Mouse (Mus musculus) olfactory bulb, adult 2 months (tissue): ENCODE results near the gene Mical3. TPM values are rescaled to one million over a fixed set of nuclear protein-coding genes. Genes with fewer than 3 reads are reported as not detected.
A peak's percentile ranks its signal among the peaks of the same experiment; 100 is the strongest.

Source experiments
- H3K27ac ChIP-seq: fragments of 200-500 bp; 2 replicates; pipeline ENCODE4 v1.5.1; 2012; ENCODE audit warnings: low read depth, low read length; ENCODE audit not compliant: insufficient read depth
- H3K4me1 ChIP-seq: fragments of 200-500 bp; 2 replicates; pipeline ENCODE4 v1.6.1; 2012; ENCODE audit warnings: low read length; ENCODE audit not compliant: control insufficient read depth, insufficient read depth
- H3K4me3 ChIP-seq: fragments of 200-500 bp; 2 replicates; pipeline ENCODE4 v1.5.1; 2012; ENCODE audit warnings: mild to moderate bottlenecking, low read depth, low read length, moderate library complexity; ENCODE audit not compliant: insufficient read depth
- CTCF ChIP-seq: fragments of 200-500 bp; IDR thresholded peaks from 2 replicates; pipeline ENCODE4 v1.5.1; 2012; ENCODE audit warnings: low read depth, mild to moderate bottlenecking, low read length, moderate library complexity; ENCODE audit not compliant: insufficient read depth
- POLR2A ChIP-seq: fragments of 200-500 bp; IDR thresholded peaks from 2 replicates; pipeline ENCODE4 v1.6.1; 2012; ENCODE audit warnings: mild to moderate bottlenecking, low read depth, low read length, moderate library complexity; ENCODE audit not compliant: insufficient read depth
- WGBS: fragments of 180-500 bp; shearing (Covaris S2); methylation state at CpG from one replicate; pipeline ENCODE4 v1.1.7; 2018; 5-methylcytosine and 5-hydroxymethylcytosine counted together
- polyA plus RNA-seq: library from polyadenylated mRNA; stranded (reverse); fragments of >200 nt; gene quantifications from 2 replicates; pipeline ENCODE4 v1.2.4, GENCODE M21; 2012; ENCODE audit warnings: low replicate concordance; ENCODE audit not compliant: missing spikeins, insufficient read depth, insufficient read length

Mical3 gene
- polyA plus RNA-seq, 1 experiment, result 277 TPM

- Histone ChIP-seq H3K4me1 (no peaks in the 10 kb centered on the region), H3K27ac (no peak overlapping the region), H3K4me3 (no peak overlapping the region)
- WGBS, result 66% methylated on average over 6 of the region's 6 CpGs
- TF ChIP-seq POLR2A (no peak), CTCF (peak; percentile 36; the same call in 1 of the 2 replicates)
Measured at GRCm38 (mm10) chr6:120898188-120898833, 232.5 kb downstream of the Mical3 start.

GRCm38 (mm10) chr6:120894524-120894923 is 236.3 kb downstream of the Mical3 start:
- no peaks in the 10 kb centered on the region for H3K4me1 ChIP-seq
- H3K27ac ChIP-seq, result no peak overlapping the region
- 91% methylated on average over 9 of the region's 9 CpGs for WGBS
- no peak overlapping the region for H3K4me3 ChIP-seq
- no peak for TF ChIP-seq POLR2A
- TF ChIP-seq CTCF, result no peak

DNA sequence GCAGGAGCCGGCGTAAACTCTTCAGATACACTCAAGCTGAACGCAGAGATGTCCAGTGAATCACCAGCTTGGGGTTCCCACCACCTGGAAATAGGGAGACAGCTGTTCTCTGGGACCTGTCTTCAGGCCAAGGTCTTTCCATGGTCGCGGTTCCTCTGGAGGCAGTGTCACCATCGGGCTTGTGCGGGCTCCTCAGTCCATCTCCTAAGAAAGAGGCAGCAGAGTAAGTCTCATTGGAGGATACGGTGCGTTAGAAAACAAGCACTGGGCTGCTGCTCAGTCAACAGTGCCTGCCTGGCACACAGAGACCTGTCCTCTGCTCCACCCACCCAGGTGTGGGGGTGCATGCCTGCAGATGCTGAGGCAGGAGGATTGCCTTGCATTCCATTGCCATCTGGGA is 236.7 kb downstream of the Mical3 start:
- Histone ChIP-seq H3K27ac (no peak overlapping the region), H3K4me3 (no peak overlapping the region), H3K4me1 (no peaks in the 10 kb centered on the region)
- TF ChIP-seq CTCF, result no peak
- TF ChIP-seq POLR2A, result no peak
- 96% methylated on average over 9 of the region's 9 CpGs for WGBS

- TF ChIP-seq POLR2A (no peak), CTCF (no peak)
- H3K4me3 ChIP-seq, result no peak overlapping the region
- 72% methylated on average over 17 of the region's 17 CpGs for WGBS
- no peaks in the 10 kb centered on the region for H3K4me1 ChIP-seq
- H3K27ac ChIP-seq, result no peak overlapping the region
Measured at GRCm38 (mm10) chr6:120886696-120887095, 244.1 kb downstream of the Mical3 start.

GRCm38 (mm10) chr6:120884436-120884835 is 246.4 kb downstream of the Mical3 start:
- H3K4me1 ChIP-seq, result no peaks in the 10 kb centered on the region
- no peak for TF ChIP-seq POLR2A
- TF ChIP-seq CTCF, result no peak
- H3K4me3 ChIP-seq, result no peak overlapping the region
- WGBS, result 69% methylated on average over 6 of the region's 6 CpGs
- H3K27ac ChIP-seq, result no peak overlapping the region

Other genes starting within 250 kb of the Mical3 start
- not detected in 2 replicates for gene Bid, start 214.1 kb downstream of the Mical3 start, polyA plus RNA-seq
- gene Pex26, start 52.7 kb upstream of the Mical3 start, polyA plus RNA-seq, result not detected in 2 replicates
- gene Tuba8, start 79.7 kb upstream of the Mical3 start, polyA plus RNA-seq, result not detected in 2 replicates
- gene Usp18, start 114.9 kb upstream of the Mical3 start, polyA plus RNA-seq, result not detected in 2 replicates
- not detected in 2 replicates for gene Slc6a13, start 169.2 kb upstream of the Mical3 start, polyA plus RNA-seq
- gene Slc6a12, start 212.1 kb upstream of the Mical3 start, polyA plus RNA-seq, result not detected in 2 replicates